Mouse (Mus musculus): ENCODE measurements around the gene Sike1. TPM values are rescaled to one million over a fixed set of nuclear protein-coding genes. Genes with fewer than 3 reads are reported as not detected.

The Sike1 gene
- polyA plus RNA-seq, 2 experiments: 43.2 to 65.3 TPM

GRCm38 (mm10) chr3:103020249-103020942, 24.9 kb downstream of the Sike1 start, which contains the start of gene Csde1:
TSS of gene Csde1 (plus strand) at chr3:103020426.
- H3K4me3 ChIP-seq (replicated peaks; ENCODE audit: low read length): peak within 1 kb of the TSS; percentile 83
- ATAC-seq (ENCODE audit: low FRiP score, low read depth): peak; percentile 95
- H3K27ac ChIP-seq (replicated peaks; ENCODE audit: low read depth, low read length): peak within 1 kb of the TSS; percentile 97
- H3K4me1 ChIP-seq (ENCODE audit: control insufficient read depth, insufficient read depth, low read length): peaks cover 9% of the 10 kb centered on the region
- H3K27me3 ChIP-seq (ENCODE audit: control insufficient read depth, insufficient read depth, low read length): no peaks in the 10 kb centered on the region
- H3K36me3 ChIP-seq (ENCODE audit: control insufficient read depth, insufficient read depth, low read length): peaks cover 3% of the 10 kb centered on the region; the same call in 1 of the 2 replicates
- WGBS: under 1% methylated on average over 54 of the region's 55 CpGs
- no peaks in the 10 kb centered on the region for H3K9me3 ChIP-seq (ENCODE audit: control insufficient read depth, low read length)
- peak; percentile 95; the same call in 1 of the 2 replicates for TF ChIP-seq POLR2A (IDR thresholded peaks at IDR 0.05; ENCODE audit: borderline replicate concordance, extremely low read depth, insufficient read depth, insufficient read length)
- peak; percentile 99 for DNase-seq (ENCODE audit: low spot score)
- peak within 1 kb of the TSS; percentile 74 for H3K4me2 ChIP-seq (replicated peaks; ENCODE audit: low read depth, low read length, severe bottlenecking)
- peak within 1 kb of the TSS; percentile 99 for H3K9ac ChIP-seq (ENCODE audit: low read depth, low read length, severe bottlenecking)

DNA sequence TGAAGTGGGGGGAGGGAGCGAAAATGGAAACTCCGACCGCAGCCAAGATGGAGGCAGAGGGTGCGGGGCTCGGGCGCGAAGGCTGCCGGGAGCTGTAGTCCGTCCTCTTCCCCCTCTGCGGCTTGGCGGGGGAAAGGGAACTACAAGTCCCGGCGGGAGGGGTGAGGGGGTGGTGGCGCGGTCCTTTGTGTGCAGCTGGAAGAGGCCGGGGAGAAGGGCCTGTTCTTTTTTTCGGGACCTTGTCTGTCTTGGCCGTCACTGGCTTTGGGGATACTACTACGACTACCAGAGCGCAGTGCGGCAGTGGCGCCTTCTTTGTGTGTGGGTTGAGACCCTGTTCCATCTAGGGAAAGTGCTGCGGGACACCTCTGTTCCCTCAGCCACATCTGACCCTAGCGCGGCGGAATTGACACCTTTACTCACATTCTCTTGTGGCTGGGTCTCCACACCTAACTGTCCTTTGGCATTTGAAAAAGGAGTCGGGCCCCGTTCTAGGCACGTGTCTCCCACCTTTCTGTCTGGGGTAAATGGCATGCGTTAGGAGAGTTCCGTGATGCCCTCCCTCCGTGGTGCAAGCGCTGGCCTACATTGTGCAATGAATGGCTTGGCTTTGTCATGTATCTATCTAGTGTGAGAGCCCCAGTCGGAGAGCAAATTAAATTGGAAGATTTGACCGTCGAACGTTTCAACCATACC, 25.6 kb downstream of the Sike1 start:
- TF ChIP-seq POLR2A (IDR thresholded peaks at IDR 0.05; ENCODE audit: borderline replicate concordance, extremely low read depth, insufficient read depth, insufficient read length): no peak
- Histone ChIP-seq H3K27me3 (ENCODE audit: control insufficient read depth, insufficient read depth, low read length) (no peaks in the 10 kb centered on the region), H3K4me1 (ENCODE audit: control insufficient read depth, insufficient read depth, low read length) (peaks cover 9% of the 10 kb centered on the region), H3K4me2 (replicated peaks; ENCODE audit: low read depth, low read length, severe bottlenecking) (peak overlapping the region; percentile 74), H3K9me3 (ENCODE audit: control insufficient read depth, low read length) (no peaks in the 10 kb centered on the region), H3K36me3 (ENCODE audit: control insufficient read depth, insufficient read depth, low read length) (peaks cover 3% of the 10 kb centered on the region; the same call in 1 of the 2 replicates), H3K9ac (ENCODE audit: low read depth, low read length, severe bottlenecking) (peak overlapping the region; percentile 99), H3K27ac (replicated peaks; ENCODE audit: low read depth, low read length) (peak overlapping the region; percentile 97), H3K4me3 (replicated peaks; ENCODE audit: low read length) (peak overlapping the region; percentile 83)
- DNase-seq (ENCODE audit: low spot score) (peak; percentile 94), ATAC-seq (ENCODE audit: low FRiP score, low read depth) (peak; percentile 93)
- WGBS: under 1% methylated on average over 27 of the region's 37 CpGs

DNA sequence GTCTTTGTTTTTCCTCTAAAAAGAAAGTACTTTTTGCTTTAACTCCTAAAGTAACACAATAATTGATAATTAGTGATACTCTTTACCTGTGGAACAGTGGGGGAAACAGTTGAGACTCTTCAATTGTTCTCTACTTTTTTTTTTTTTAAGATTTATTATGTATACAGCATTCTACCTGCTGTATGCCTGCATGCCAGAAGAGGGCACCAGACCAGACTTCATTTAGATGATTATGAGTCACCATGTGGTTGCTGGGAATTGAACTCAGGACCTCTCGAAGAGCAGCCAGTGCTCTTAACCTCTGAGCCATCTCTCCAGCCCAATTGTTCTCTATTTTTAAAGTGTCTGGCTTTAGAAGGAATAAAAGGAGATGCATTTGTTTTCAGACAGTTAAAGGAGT, 30.7 kb downstream of the Sike1 start:
- TF ChIP-seq POLR2A (IDR thresholded peaks at IDR 0.05; ENCODE audit: borderline replicate concordance, extremely low read depth, insufficient read depth, insufficient read length): no peak
- Histone ChIP-seq H3K4me2 (replicated peaks; ENCODE audit: low read depth, low read length, severe bottlenecking) (no peak overlapping the region), H3K9me3 (ENCODE audit: control insufficient read depth, low read length) (no peaks in the 10 kb centered on the region), H3K4me3 (replicated peaks; ENCODE audit: low read length) (no peak overlapping the region), H3K27ac (replicated peaks; ENCODE audit: low read depth, low read length) (no peak overlapping the region), H3K27me3 (ENCODE audit: control insufficient read depth, insufficient read depth, low read length) (no peaks in the 10 kb centered on the region), H3K9ac (ENCODE audit: low read depth, low read length, severe bottlenecking) (no peak overlapping the region), H3K36me3 (ENCODE audit: control insufficient read depth, insufficient read depth, low read length) (peaks cover 37% of the 10 kb centered on the region), H3K4me1 (ENCODE audit: control insufficient read depth, insufficient read depth, low read length) (peaks cover 9% of the 10 kb centered on the region)
- 98% methylated on average over 1 of the region's 1 CpGs for WGBS
- ATAC-seq (ENCODE audit: low FRiP score, low read depth): no peak
- no peak for DNase-seq (ENCODE audit: low spot score)

DNA sequence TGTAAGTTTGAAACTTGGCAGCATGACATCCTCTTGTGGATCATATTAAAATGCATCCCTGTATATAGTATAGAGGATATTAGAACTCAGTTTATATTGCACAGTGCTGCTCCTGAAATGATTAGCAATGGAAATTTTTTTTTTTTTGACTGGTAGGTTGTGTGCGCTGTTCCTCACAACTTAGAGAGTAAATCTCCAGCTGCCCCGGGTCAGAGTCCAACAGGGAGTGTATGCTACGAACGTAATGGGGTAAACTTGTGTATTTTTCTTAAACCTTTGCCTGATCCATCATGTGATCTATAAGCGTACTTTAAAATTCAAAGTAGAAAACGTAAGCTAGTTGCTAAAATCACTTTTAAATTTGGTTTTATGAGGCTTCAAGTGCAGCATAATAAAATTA, 44.8 kb downstream of the Sike1 start:
- Histone ChIP-seq H3K4me2 (replicated peaks; ENCODE audit: low read depth, low read length, severe bottlenecking) (no peak overlapping the region), H3K9me3 (ENCODE audit: control insufficient read depth, low read length) (no peaks in the 10 kb centered on the region), H3K36me3 (ENCODE audit: control insufficient read depth, insufficient read depth, low read length) (peaks cover 74% of the 10 kb centered on the region), H3K27ac (replicated peaks; ENCODE audit: low read depth, low read length) (no peak overlapping the region), H3K4me1 (ENCODE audit: control insufficient read depth, insufficient read depth, low read length) (no peaks in the 10 kb centered on the region), H3K4me3 (replicated peaks; ENCODE audit: low read length) (no peak overlapping the region), H3K27me3 (ENCODE audit: control insufficient read depth, insufficient read depth, low read length) (no peaks in the 10 kb centered on the region), H3K9ac (ENCODE audit: low read depth, low read length, severe bottlenecking) (no peak overlapping the region)
- no peak for TF ChIP-seq POLR2A (IDR thresholded peaks at IDR 0.05; ENCODE audit: borderline replicate concordance, extremely low read depth, insufficient read depth, insufficient read length)
- WGBS: 95% methylated on average over 6 of the region's 6 CpGs
- ATAC-seq (ENCODE audit: low FRiP score, low read depth) (no peak), DNase-seq (ENCODE audit: low spot score) (no peak)

DNA sequence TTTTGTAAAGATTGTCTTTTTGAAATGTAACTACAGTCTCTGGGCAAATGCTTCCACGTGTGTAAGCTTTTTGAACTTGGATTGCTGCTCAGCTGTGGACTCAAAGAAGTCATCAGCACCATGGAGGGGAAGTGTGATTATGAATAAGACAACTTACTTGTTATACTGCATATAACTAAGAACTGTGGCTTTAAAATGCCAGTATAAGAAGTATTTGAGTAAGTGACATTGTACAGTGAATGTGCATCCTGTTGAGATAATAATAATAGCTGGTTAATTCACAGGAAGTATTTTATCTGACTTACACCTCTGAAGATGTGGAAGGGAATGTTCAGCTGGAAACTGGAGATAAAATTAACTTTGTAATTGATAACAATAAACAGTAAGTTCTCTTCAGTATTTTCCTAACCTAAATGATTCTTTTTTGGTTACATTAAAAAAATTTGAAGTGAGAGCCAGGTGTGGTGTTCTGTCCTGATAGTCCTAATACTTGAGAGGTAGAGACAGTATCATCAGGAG, 45.4 kb downstream of the Sike1 start:
- Histone ChIP-seq H3K9ac (ENCODE audit: low read depth, low read length, severe bottlenecking) (no peak overlapping the region), H3K4me1 (ENCODE audit: control insufficient read depth, insufficient read depth, low read length) (no peaks in the 10 kb centered on the region), H3K4me3 (replicated peaks; ENCODE audit: low read length) (no peak overlapping the region), H3K27ac (replicated peaks; ENCODE audit: low read depth, low read length) (no peak overlapping the region), H3K27me3 (ENCODE audit: control insufficient read depth, insufficient read depth, low read length) (no peaks in the 10 kb centered on the region), H3K36me3 (ENCODE audit: control insufficient read depth, insufficient read depth, low read length) (peaks cover 79% of the 10 kb centered on the region), H3K9me3 (ENCODE audit: control insufficient read depth, low read length) (no peaks in the 10 kb centered on the region), H3K4me2 (replicated peaks; ENCODE audit: low read depth, low read length, severe bottlenecking) (no peak overlapping the region)
- 83% methylated on average over 1 of the region's 1 CpGs for WGBS
- ATAC-seq (ENCODE audit: low FRiP score, low read depth): no peak
- TF ChIP-seq POLR2A (IDR thresholded peaks at IDR 0.05; ENCODE audit: borderline replicate concordance, extremely low read depth, insufficient read depth, insufficient read length): no peak
- DNase-seq (ENCODE audit: low spot score): no peak
